Mouse (Mus musculus) right cerebral cortex, postnatal 4 days (tissue): ENCODE measurements around the gene Slmap.
"Not testable (repeated sequence)": the region's sequence is repeated elsewhere in the genome, so short reads cannot be mapped to it uniquely, and the experiment has no call there.

Source experiments
- DNase-seq: peaks from one replicate; pipeline ENCODE4 v3.0.0-alpha.2; 2022

Gene Slmap

DNA sequence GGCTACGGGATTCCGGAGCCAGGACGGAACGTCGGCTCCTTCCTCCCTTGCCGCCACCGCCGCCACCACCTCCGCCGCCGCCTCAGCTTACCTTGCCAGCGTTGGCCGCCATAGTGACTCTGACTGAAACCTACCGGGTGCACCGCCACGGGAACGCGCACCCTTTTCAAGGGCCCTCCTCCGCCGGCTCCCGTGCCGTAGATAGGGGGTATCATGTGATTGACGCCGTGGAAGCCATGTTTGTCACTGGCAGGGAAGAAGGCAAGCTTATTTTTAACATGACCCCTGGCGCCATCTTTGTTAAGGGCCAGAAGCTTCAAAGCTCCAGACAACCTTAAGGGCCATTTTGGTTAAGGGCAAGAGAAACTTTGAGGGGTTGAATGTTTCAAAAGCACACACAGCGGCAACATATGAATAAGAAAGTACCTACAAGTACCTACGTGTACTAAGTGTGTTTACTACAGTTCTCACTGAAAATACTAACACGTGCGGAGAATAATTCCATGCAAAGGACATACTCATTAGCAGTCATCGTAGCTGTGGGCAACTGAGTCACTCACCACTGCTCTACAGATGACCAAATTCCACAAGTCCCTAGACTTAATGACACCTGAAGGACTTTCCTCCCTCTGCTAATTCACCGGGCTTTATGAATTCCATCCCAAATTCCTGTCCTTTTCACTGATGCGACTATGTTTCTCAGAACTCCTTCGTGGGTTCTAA lies at the start of gene Slmap:
TSS of gene Slmap (minus strand) at position 175 of the 723 bp plus-strand sequence.
- DNase-seq: peak; percentile 100

DNA sequence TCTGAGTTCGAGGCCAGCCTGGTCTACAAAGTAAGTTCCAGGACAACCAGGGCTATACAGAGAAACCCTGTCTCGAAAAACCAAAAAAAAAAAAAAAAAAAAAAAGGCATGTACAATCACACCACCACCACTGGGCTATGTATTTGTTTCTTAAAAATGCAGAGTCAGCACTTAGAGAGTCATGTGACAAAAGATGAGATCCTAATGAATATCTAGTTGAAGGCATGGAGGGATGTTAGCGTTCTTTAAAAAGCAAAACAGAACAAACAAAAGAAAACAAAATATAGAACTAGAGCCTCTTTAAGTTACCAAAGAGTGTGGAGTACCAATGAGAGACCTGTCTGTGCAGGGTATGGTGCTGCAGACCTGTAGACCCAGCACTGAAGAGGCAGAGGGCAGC lies 48.9 kb upstream of the Slmap start:
- no peak for DNase-seq

DNA sequence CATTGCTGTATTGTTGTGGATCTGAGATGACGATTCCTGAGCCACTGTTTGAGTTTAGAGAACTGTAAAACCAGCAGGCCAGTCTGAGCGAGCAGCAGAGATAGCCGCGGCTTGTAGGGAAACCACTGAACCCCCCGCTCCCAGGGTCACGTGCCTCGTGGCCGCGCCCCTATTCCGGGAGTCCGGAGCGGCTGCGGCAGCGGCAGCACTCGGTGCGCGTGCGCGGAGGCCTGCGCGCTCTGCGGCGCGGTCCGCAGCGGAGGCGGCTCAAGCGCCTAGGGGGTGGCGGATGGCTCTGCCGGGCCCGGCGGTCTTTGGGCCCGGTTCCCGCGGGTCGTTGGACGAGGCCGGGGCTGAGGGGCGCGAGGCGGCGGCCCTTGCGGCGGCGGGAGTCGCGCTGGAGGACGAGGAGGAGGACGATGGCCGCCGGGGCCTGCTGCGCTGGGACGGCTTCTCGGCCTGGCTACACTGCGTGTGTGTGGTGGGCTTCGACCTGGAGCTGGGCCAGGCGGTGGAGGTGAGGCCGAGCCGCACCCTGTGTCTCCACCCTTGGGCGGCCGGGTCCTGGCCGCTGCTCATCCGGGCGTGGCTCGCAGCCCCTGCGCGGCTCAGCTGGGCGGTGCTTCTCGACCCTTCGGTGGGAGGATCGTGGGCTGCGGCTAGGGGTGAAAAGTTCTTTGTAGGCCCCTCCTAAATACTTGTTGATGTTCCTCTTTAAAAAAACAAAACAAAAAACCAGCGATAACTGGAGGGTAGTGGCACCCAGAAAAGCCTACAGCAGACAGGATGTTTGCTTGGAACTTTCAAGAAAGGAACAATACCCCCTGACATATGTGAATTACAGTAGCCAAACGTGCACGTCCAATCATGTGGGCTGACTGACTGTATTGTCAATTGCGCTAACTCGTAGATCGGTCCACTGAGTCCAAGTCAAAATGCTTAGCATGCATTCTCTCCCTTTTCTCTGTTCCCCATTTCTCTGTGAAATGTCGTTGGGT lies 44.9 kb upstream of the Slmap start:
- DNase-seq: peak; percentile 80

- no peak for DNase-seq
These were observed 44.1 kb upstream of the Slmap start for GRCm38 (mm10) chr14:26578791-26579191.

GRCm38 (mm10) chr14:26576255-26576780 lies 41.6 kb upstream of the Slmap start:
- DNase-seq: no peak

GRCm38 (mm10) chr14:26573556-26573955 lies 38.8 kb upstream of the Slmap start, which contains the start of gene Dennd6a:
Gene Dennd6a (plus strand): TSS chr14:26573856.
- not testable (repeated sequence) for DNase-seq

- DNase-seq: no peak
These were observed 37.4 kb upstream of the Slmap start for GRCm38 (mm10) chr14:26571951-26572675.

DNA sequence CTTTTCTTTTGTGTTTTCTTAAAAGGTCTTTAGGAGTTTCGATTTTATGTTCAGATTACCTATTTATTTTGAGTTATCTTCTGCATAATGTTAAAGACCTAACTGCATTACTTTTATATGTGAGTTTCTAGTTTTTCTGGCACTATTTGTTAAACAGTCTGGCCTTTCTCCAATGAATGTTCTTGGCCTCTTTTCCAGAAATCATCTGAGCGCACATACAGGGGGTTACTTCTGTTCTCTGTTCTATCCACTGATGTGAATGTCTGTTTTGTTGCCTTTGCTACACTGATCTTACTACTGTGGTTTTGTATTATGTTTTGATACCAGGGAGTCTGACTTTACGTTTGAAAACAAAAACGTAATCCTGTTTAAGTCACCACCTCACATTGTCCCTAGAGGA lies 35.1 kb upstream of the Slmap start:
- no peak for DNase-seq

DNA sequence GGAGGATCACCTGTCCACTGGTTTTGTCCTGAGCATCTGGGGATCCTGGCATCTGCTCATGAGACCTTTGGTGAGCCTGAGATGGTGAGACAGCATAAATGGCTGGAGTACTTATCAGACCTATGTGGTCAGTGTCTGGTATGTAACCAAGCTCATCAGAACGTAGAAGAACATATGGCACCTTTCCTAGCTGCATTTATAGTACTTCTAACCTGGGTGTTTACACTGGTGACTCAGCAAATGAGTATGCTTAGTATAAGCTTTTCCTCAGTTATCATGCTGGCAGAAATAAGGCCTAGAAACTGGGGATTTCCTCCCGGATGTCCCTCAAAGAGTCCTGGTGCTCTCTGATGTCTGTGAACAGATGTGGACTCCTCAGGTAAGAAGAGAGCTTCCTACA lies 27.5 kb upstream of the Slmap start:
- no peak for DNase-seq

DNA sequence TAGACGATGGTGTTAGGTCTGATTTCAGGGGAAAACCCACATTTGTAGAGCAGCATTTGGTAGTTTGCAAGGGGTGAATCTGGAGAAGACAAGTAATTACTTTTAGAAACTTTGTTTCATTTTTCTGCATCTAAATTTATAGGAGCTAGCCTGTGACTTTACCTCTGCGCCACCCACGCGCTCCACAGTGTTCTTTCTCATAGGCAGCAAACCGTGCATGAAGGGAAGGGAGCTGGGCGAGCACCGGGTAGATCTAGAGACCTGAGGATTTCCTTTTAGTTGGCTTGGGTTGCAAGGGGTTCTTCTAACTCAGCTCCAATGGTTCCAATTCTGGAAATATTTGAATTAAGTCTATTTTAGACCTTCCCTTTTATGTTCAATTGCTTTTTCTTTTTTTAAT lies 23.8 kb upstream of the Slmap start:
- DNase-seq: no peak

DNA sequence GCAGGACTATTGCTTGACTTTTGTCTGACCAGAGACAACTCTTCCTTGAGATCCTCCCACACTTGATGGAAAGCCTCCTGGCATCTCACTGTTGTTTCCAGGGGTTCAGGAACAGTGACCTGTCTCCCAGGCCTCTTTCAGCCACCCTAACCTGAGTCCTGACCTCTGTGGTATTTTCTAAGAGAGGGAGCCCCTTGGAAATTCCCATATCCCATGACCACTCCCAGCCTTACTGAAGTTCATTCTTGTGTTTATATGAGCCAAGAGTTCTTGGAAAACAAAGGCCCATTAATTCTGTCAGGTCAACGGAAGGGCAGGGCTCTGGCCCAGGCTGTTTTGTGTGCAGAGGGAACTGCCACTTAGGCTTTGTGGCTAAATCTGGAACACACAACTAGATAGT lies 22.9 kb upstream of the Slmap start:
- no peak for DNase-seq

DNA sequence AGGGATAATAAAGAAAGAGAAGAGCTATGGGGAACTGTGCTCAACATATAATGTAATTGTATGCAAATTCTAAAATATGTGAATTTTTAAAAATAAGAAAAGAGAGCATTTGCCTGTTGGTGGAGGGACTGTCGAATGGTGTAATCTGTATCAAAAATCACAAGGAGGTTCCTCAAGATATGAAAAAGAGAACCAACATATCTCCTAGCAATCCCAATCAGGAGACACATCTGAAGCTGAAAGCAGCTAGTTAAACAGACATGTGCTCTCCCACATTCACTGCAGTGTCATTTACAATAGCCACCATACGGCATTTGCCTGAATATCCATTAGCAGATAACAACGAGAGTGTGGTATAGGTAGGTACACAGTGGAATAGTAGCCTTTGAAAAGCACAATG lies 18.1 kb upstream of the Slmap start:
- no peak for DNase-seq

DNA sequence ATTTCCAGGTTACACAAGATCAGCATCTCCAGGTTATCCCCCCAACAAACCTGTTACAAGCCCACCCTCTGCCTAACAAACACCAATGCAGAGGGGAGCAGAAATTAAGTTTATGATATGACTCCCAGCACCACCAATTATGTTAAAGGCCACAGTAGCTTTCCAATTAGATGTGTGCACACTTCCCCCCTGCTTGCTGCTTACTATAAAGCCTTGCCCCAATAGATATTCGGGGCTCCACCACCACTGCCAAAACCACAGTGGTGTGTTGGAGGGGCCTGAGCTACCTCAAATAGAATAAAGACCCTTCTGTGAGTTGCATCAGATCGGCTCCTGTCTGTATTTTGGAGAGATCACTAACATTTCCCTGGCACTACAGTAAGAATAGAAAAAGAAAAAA lies 17.7 kb upstream of the Slmap start:
- DNase-seq: no peak

- DNase-seq: no peak
These were observed 16.0 kb upstream of the Slmap start for GRCm38 (mm10) chr14:26550712-26551111.

DNA sequence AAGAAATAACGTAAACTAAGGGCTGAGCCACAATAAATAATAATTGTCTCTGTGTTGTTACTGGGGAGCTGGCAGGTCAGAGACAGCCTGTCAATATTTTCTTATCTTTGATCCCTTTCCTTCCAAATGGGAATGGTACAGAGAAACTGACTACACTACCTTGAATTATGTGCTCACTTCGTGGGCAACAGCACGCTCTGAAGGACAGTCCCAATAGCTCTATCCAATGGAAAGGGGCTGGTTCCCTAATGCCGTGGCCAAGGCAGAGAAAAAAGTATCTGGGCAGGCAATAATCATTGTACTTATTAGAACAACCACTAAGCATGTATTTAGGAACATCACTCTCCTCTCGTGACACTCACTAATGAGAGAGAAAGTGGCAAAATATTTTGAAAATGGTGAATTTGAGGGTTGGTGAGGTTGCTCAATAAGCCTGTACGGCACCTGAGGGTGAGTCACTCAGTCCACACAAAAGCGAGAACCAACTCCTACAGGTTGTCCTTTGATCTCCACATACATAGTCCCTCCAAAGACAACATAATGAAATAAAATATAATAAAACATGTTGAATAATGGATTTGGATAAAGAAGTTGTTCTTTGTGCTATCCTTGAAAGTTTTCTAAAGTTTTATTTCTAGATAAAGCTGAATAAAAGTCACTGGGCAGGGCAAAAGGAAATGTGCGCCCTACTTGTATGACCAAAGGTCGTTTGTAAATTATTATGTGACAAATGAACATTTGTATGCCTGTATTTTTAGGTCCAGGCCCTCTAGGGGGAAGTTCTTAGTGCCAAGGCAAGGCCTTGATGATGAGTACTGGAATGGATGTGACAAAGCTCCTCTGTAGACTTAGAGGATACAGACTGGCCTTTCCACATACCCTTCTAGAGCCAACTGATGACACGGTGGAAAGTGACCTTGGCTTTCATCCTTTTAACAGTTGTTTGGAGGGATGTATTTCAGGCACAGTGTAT lies 13.1 kb upstream of the Slmap start:
- no peak for DNase-seq

DNA sequence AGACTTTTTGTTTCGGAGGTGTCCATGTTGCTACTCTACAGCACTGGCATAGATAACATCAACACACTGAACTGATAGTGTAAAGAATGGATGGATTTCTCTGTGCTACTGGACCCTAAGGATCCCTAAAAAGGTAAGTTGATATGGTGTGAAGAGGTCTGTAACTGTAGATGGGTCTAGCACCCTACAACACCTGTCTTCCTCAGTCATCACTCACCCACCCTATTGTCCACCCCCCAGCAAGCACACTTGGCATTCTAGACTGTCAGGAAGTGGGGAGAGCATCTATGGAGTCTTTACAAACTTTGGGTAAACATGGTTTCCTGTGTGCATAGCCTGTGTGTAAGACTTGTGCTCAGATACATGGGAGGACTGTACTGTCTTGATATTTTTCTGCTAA lies 7.4 kb upstream of the Slmap start:
- no peak for DNase-seq

- DNase-seq: no peak
These were observed 5.8 kb upstream of the Slmap start for GRCm38 (mm10) chr14:26540577-26540976.

DNA sequence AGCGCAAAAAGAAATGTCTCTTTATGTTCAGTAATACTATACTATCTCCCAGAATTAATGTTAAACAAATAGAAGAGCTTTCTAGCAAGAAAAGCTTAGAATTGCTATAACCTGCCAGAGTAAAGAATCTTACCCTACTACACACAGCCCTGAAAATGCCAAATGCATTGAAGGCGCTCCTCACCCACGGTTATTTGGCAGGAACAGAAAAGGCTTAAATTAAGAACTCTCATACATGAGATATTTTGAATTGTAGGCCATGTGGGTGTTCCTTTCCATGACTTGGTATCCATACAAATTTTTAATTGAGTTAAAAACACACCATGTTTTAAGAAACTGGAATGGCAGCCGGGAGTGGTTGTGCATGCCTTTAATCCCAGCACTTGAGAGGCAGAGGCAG lies 4.5 kb upstream of the Slmap start:
- DNase-seq: no peak

DNA sequence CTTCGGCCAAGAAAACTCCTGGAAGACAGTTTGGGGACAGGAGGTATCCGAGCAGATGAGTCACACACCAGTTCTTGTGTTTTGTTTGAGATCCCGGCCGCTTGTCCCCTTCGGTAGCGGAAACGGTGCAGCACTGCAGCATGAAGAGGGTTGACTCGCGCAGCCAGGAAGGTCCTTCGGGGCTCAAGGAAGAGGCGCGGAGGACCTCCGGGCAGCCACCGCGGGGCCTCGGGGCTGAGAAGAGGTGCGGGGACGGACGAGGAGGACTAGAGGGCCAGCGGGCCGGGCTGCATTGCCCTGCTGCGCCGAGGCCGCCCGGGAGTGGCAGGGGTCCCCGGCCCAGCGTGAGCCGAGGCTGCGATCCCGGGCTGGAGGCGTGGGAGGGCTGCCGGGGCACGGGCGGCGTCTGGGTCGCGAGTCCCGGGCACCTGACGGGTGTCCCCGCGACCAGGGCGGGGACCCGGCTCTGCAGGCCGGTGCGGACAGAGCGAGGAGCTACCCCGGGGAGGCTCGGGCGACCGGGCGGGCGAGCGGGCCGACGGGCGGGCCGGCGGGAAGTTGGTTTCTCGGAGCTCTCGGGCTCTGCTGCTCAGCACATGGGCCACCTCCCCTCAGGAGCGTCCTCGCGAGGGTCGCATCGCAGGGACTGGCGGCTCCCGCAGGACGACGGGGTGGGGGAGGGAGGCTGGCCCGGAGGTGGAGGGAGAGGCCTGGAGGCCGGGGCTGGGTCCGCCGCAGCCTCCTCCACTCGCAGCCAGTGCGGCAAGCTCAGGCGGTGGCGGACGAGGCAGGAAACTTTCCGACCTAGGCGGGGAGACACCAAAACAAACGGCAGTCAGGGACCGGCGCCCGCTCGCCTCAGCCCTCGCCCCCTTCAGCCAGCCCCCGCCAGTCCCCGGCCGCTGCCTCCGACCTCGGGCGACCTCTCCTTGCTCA lies 642 bp downstream of the Slmap start:
- DNase-seq: peak; percentile 57

DNA sequence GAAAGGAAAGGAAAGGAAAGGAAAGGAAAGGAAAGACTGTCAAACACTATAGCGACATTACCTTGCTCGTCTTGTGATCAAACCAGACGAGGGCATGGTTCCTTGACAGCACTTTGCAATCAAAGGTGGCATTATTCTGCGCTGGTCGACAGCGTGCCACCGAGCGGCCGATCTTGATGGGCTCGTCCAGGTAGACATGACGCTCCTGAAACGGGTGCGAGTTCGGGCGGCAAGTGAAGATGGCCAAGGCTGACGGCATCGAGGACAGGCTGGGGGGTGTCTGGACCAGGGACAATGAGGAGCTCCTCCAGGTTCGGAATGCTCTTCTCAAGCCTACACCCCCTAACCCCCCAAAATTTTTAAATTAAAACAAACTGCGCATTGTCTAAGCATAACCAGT lies 1.5 kb downstream of the Slmap start:
- DNase-seq: no peak

DNA sequence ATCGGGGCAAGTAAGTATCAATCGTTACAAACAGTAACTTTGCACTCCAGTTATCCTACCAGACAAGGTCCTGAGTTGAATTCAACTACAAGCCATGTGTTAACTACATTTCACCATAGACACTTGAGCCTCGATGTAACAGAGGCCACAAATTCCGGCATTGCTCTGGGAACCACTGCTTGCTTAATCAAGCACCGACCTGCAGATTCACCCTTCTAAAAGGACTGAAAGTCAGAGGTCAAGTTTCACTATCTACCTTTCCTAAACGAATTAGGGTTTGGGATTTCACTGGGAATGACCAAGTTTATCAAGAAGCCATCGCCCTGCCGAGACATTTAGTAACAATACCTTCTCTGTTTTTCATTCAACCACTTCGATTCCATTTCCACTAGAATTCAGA lies 2.0 kb downstream of the Slmap start:
- DNase-seq: no peak
